Mouse (Mus musculus) megakaryocyte, embryonic 14.5 days (primary cell): ENCODE results near the gene Dzip3.

Experiments
- FLI1 ChIP-seq: IDR thresholded peaks from 2 replicates; pipeline ENCODE4 v1.6.1; 2012; ENCODE audit warnings: low read length, inconsistent platforms, mixed read lengths
- GATA1 ChIP-seq: IDR thresholded peaks from 3 replicates; pipeline ENCODE4 v1.6.1; 2012; ENCODE audit warnings: mixed read lengths, low read length, inconsistent platforms, borderline replicate concordance

GRCm38 (mm10) chr16:48985034-48985627 is 8.8 kb downstream of the Dzip3 start:
- TF ChIP-seq GATA1 (no peak), FLI1 (no peak)
